Mouse (Mus musculus): ENCODE measurements around the gene Siglech.
"Not testable (repeated sequence)": the region's sequence is repeated elsewhere in the genome, so short reads cannot be mapped to it uniquely, and the experiment has no call there.

The Siglech gene

GRCm38 (mm10) chr7:55767926-55768325, at the start of gene Siglech:
Gene Siglech, plus strand, starts transcription at chr7:55768178.
- in situ Hi-C loops (cut with MseI, MboI): no loop called here

GRCm38 (mm10) chr7:55722673-55723072, 45.3 kb upstream of the Siglech start:
- in situ Hi-C loops (cut with MseI, MboI): loop anchor here in 1 of 2 experiments (25.0 kb wide), 1 partner anchor 885 kb away; the partner anchor contains the start of gene Luzp2

- in situ Hi-C loops (cut with MseI, MboI): loop anchor here in 1 of 2 experiments (25.0 kb wide), 1 partner anchor 892 kb away; the partner anchor contains the start of gene Luzp2
These were observed 39.1 kb upstream of the Siglech start for GRCm38 (mm10) chr7:55728903-55729302.

DNA sequence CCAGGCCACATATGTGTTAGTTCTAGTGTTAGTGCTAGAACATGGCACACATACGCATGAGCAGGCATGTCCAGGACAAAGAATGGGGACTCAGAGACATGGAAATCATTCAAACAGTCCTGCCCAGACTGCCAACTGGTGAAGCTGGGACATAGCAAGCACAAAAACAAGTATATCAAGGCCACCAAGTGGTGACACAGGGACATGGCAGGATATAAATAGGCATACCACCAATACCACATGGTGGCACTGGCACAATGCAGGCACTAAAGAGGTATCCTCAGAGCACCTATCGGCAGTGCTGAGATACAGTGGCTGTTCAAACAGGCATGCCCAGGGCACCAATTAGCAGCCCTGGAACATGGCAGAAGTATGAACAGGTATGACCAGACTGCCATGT, 33.5 kb upstream of the Siglech start:
- in situ Hi-C loops (cut with MseI, MboI): loop anchor here in 1 of 2 experiments (25.0 kb wide), 1 partner anchor 897 kb away; the partner anchor contains the start of gene Luzp2

GRCm38 (mm10) chr7:55737125-55737912, 30.7 kb upstream of the Siglech start:
- in situ Hi-C loops (cut with MseI, MboI): loop anchor here in 1 of 2 experiments (25.0 kb wide), 1 partner anchor 900 kb away; the partner anchor contains the start of gene Luzp2

DNA sequence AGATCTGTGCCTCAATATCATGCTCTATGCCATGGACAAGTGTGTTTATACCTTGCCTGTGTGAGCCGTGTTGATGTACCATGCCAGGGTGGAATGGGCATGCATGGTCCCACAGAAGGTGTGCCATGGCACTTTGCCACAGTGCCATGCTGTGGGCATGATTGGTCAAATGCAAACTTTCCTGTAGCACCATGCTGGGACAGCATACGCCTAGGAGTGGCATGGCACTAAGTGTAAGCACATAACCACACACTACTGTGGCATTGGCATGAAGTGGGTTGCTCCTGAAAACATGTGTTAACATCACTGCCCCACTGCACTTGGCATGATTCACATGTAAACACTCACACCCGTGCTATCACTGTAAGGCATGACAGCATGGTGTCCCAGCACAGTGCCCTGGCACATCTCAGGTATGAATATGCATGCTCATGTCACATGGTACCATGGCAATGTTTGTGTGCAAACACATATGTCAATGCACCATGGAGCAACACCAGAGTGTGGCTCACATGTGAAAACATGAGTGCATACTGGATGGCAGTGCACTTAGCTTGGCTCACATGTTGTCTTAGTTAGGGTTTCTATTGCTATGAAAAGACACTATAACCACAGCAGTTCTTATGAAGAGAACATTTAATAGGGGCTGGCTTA, 24.2 kb upstream of the Siglech start:
- in situ Hi-C loops (cut with MseI, MboI): loop anchor here in 1 of 2 experiments (25.0 kb wide), 1 partner anchor 906 kb away; the partner anchor contains the start of gene Luzp2

DNA sequence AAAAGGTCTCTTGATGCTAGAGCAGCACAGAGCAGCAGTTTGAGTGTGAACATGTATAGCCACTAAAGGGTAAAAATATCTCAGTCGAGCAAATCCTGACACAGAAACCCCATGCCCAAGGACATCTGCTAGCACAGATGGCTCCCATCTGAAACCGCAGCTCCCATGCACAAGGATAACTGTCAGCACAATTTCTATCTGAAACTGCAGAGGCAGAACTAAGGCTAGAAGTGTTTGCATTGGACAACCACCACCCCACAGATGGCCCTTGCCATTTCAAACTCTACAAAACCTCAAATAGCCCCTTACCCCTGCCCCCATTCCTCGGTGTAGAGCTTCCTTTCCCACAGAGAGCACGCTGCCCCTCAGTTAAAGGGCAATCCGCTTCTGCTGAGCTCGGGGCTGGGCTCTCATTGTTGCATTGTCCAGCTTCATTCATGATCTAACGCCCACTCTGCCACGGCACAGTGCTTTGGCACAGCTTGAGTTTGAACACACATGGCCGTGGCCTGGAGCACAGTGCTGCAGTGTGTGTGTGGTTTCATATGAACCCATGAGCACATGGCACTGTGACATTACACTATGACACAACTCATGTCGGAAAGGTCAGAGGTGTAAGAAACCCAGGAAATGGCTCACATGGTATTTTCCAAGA, 23.3 kb upstream of the Siglech start:
- in situ Hi-C loops (cut with MseI, MboI): loop anchor here in 1 of 2 experiments (25.0 kb wide), 1 partner anchor 907 kb away; the partner anchor contains the start of gene Luzp2

DNA sequence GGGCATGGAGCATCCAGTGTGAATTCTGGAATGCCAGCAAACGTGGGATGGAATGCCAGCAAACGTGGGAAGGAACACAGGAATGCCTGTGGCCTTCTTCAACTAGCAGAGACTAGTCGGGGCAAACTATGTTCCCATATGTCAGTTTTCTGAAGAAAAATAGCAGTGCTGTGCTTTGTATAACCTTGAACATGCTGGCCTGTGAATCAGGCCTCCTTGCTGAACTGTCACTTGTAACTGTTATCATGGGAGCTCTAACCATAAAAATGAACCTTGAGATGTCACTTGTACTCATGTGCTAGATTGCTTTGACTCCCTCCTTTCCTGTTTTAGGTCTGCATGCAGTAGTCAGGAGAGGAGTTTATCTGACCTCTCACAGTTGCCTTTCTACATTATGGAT, 17.1 kb upstream of the Siglech start:
- in situ Hi-C loops (cut with MseI, MboI): no loop called here

GRCm38 (mm10) chr7:55759346-55759745, 8.6 kb upstream of the Siglech start:
- in situ Hi-C loops (cut with MseI, MboI): no loop called here

- in situ Hi-C loops (cut with MseI, MboI): no loop called here
These were observed 12.0 kb downstream of the Siglech start for GRCm38 (mm10) chr7:55780011-55780410.

GRCm38 (mm10) chr7:55782493-55782892, 14.5 kb downstream of the Siglech start:
- in situ Hi-C loops (cut with MseI, MboI): no loop called here

DNA sequence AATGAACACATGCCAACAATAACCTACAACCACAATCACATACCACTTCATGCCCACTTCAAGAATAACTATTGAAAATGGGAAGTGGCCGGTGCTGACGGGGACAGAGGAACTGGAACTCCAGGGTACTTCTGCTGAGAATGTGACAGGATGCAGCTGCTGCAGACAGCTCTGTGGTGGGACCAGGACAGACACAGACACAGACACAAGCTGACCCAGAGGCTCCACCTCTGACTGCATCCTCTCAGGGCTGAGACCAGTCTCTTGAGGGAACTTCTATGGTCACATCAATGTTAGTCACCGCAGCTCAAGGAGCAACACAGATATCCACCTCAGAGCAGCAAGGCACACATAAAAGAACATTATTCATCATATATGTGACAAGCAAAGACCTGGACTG, 16.6 kb downstream of the Siglech start:
- in situ Hi-C loops (cut with MseI, MboI): no loop called here

DNA sequence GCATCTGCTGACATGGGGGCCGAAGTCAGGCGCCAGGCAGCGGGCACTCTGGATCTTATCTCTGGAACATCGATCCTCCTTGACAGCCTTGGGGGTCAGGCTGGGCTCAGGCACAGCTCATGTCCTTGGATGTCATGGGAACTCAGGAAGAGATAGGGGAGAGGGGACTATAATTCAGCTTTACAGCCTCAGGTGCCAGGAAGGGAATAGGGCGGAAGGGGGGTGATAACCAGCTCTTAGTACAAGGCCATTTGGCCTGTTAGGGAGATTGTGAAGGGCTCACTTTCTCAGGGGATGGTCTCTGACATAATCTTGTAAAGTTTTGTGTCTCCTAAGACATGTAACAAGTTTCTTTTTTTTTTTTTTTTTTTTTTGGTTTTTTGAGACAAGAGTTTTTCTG, 22.6 kb downstream of the Siglech start:
- in situ Hi-C loops (cut with MseI, MboI): not testable (repeated sequence)

GRCm38 (mm10) chr7:55792280-55792679, 24.3 kb downstream of the Siglech start:
- in situ Hi-C loops (cut with MseI, MboI): no loop called here

GRCm38 (mm10) chr7:55793236-55793951, 25.4 kb downstream of the Siglech start:
- in situ Hi-C loops (cut with MseI, MboI): no loop called here

DNA sequence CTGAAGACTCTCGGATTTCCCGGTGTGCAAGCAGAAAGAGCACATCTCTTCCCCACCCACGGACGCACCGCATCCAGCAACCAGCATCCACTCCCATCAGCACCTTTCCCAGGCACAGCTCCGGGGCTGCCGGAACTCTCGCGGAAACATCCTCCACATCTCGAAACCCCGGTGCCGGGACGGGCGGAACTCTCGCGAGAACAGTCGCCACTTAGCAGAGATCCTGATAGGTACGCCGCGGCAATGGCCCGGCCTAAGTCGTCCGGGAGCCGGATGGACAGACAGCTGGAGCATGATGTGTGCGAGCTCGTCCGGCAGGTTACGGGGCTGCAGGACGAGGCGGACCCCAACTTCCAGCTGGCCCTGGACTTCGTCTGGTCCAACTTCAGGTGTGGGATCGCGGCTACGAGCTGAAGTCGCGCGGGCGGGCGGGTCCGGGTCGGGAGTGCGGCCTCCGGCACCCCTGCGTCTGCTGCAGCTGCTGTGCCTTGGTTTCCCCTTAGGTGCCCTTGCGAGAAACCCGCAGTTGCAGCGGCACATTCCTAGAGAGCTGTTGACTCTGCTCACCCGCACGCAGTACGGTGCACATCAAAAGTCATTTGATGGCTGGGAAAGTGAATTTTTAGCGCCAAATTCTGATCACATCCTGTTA, 26.1 kb downstream of the Siglech start, which contains the start of gene Tubgcp5:
Gene Tubgcp5 (plus strand): TSS at position 203 of the 652 bp plus-strand sequence.
- in situ Hi-C loops (cut with MseI, MboI): no loop called here

GRCm38 (mm10) chr7:55799981-55800380, 32.0 kb downstream of the Siglech start:
- in situ Hi-C loops (cut with MseI, MboI): no loop called here

GRCm38 (mm10) chr7:55809967-55810366, 42.0 kb downstream of the Siglech start:
- in situ Hi-C loops (cut with MseI, MboI): no loop called here

DNA sequence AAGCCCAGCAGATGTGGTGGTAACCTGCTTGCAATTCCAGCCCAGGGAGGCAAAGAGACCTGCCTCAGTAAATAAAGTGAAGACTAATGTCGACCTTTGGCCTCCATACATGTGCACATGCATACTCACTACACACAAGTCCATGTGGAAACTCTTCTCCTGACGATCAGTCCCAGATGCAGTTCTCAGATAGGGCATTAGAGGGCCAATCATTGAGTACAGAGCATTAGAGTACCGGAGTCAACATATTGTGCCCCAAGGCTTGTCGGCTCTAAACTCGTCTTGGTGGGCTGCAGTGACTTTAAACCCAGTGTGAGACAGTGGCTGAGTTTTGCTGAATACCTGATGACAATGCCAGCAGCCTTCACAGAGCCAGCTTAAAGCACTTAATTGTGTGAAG, 56.5 kb downstream of the Siglech start:
- in situ Hi-C loops (cut with MseI, MboI): no loop called here

GRCm38 (mm10) chr7:55827551-55827950, 59.6 kb downstream of the Siglech start:
- in situ Hi-C loops (cut with MseI, MboI): no loop called here
